Mouse (Mus musculus) stomach, postnatal 0 days (tissue): ENCODE measurements around the gene Tpgs1.

ENCODE experiments used
- CTCF ChIP-seq: IDR thresholded peaks from 2 replicates; pipeline ENCODE4 v1.5.1; 2016; ENCODE audit warnings: antibody characterized with exemption, low read depth, mild to moderate bottlenecking, moderate library complexity
- EP300 ChIP-seq: optimal IDR thresholded peaks from 2 replicates; pipeline ENCODE3; 2016; ENCODE audit warnings: antibody characterized with exemption

- TF ChIP-seq CTCF = no peak
- no peak for TF ChIP-seq EP300
Observed at GRCm38 (mm10) chr10:79665051-79665450, 4.1 kb upstream of the Tpgs1 start.
